Mouse (Mus musculus) lung, postnatal 36 days (tissue): ENCODE results near the gene Trmo.

Source experiments
- DNase-seq: peaks from one replicate; pipeline ENCODE4 v3.0.0; 2022; ENCODE audit warnings: mixed read lengths

Gene Trmo

GRCm38 (mm10) chr4:46369070-46369469 lies 20.2 kb downstream of the Trmo start:
- DNase-seq, result no peak

GRCm38 (mm10) chr4:46367487-46367959 lies 21.7 kb downstream of the Trmo start:
- no peak for DNase-seq

- no peak for DNase-seq
Measured at GRCm38 (mm10) chr4:46364360-46364759, 24.9 kb downstream of the Trmo start.

GRCm38 (mm10) chr4:46361258-46361657 lies 28.0 kb downstream of the Trmo start:
- DNase-seq, result no peak

GRCm38 (mm10) chr4:46359539-46360253 lies 29.5 kb downstream of the Trmo start:
- no peak for DNase-seq

- DNase-seq, result peak; percentile 72
Measured at GRCm38 (mm10) chr4:46356351-46357133, 32.7 kb downstream of the Trmo start.

- no peak for DNase-seq
Measured at GRCm38 (mm10) chr4:46353045-46353444, 36.2 kb downstream of the Trmo start.

GRCm38 (mm10) chr4:46349530-46349929 lies 39.7 kb downstream of the Trmo start:
- no peak for DNase-seq

- no peak for DNase-seq
Measured at GRCm38 (mm10) chr4:46348897-46349296, 40.3 kb downstream of the Trmo start.

- DNase-seq, result no peak
Measured at GRCm38 (mm10) chr4:46347580-46348515, 41.4 kb downstream of the Trmo start.

- no peak for DNase-seq
Measured at GRCm38 (mm10) chr4:46347141-46347540, 42.1 kb downstream of the Trmo start.

- no peak for DNase-seq
Measured at GRCm38 (mm10) chr4:46346221-46346620, 43.0 kb downstream of the Trmo start.

GRCm38 (mm10) chr4:46345773-46346100 lies 43.5 kb downstream of the Trmo start:
- no peak for DNase-seq

GRCm38 (mm10) chr4:46345056-46345772 lies 44.0 kb downstream of the Trmo start:
- DNase-seq, result no peak

GRCm38 (mm10) chr4:46344288-46344687 lies 44.9 kb downstream of the Trmo start:
- DNase-seq, result no peak

GRCm38 (mm10) chr4:46343596-46344260 lies 45.5 kb downstream of the Trmo start, which contains the start of gene Foxe1:
Foxe1 (plus strand) TSS chr4:46343609.
- no peak for DNase-seq

GRCm38 (mm10) chr4:46342711-46343286 lies 46.4 kb downstream of the Trmo start:
- DNase-seq, result no peak

GRCm38 (mm10) chr4:46341831-46342680 lies 47.2 kb downstream of the Trmo start:
- DNase-seq, result no peak

GRCm38 (mm10) chr4:46339584-46339983 lies 49.7 kb downstream of the Trmo start:
- no peak for DNase-seq

GRCm38 (mm10) chr4:46339026-46339425 lies 50.2 kb downstream of the Trmo start:
- DNase-seq, result no peak
